Mouse (Mus musculus): ENCODE measurements around the gene Ssr2.

GRCm38 (mm10) chr3:88626316-88626715 is 50.6 kb downstream of the Ssr2 start:
- no peak for TF ChIP-seq CTCF (IDR thresholded peaks at IDR 0.05)
- no peak for TF ChIP-seq EP300 (IDR thresholded peaks at IDR 0.05)

All from lung, postnatal 0 days (tissue).